Mouse (Mus musculus): ENCODE data around the gene Wwc2.

Gene Wwc2

DNA sequence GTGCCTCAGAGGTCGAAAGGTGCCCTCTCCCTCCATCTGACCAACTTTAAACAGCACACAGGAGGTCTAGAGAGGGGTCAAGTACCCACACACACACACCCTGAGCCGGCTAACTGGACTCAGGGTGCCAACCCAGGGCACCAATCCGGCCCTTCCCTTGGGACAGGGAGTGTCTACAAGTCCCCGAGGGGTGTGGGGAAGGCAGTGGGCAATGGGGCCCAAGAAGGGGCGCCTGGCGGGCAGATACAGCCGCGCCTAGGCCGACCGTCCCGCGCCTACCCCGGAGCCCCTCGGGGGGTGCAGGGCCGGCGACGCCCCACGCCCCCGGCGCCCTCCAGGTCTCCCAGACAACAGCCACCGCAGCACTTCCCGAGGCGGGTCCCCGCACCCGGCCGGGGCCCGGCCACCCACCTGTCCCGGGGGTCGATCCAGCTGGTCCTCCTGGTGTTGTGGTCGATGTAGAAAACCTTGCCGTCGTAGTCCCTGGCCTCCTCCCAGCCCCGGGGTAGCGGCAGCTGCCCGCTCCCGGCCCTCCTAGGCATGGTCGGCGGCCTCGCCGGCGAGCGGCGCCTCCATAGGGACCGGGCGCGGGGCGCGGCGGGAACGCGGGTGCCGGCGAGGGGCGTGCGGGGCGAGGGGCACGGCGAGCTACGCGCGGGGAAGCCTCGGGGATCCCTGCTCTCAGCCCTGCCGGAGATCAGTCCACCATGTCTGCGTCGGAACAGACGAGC lies 904 bp downstream of the Wwc2 start:
- DNase-seq (ENCODE audit: extremely low spot score): no peak

DNA sequence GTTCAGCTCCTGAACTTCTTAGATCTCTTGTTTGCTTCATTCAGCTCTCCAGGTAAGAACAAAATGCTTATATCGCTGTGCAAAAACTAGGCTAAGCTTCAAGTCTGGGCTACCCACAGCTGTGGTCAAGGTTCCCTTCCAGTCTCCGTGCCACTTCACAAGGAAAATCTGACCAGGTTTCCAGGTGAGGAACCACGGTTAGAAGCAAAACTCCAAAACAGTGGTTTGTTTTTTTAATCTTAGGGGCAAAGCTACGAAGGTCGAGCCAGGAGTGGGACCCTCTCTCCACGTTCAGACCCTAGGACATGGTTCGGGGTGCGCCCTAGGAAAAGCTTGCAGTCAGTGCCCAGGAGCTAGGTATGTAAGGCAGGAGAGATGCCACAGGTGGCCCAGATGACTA lies 1.5 kb downstream of the Wwc2 start:
- DNase-seq (ENCODE audit: extremely low spot score): no peak

GRCm38 (mm10) chr8:47988111-47988510 lies 2.6 kb downstream of the Wwc2 start:
- no peak for DNase-seq (ENCODE audit: extremely low spot score)

DNA sequence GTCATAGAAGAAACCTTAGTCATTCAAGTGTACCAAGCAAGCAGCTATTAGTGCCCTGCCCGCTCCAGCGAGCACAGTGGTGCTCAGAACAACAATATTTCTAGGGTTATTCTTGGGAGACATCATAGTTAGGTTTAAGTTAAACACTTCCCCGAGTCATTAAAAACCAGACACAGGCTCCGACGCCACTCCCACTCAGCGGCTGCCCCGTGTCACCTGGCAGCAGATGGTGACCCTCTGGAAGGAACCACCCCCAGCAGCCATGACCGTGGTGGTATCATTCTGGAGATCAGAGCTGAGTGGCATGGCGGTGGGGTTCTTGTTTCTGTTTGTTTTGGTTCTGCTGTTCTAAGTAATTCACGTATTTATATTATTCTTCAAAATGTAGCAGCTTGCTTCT lies 5.1 kb downstream of the Wwc2 start:
- DNase-seq (ENCODE audit: extremely low spot score): no peak

DNA sequence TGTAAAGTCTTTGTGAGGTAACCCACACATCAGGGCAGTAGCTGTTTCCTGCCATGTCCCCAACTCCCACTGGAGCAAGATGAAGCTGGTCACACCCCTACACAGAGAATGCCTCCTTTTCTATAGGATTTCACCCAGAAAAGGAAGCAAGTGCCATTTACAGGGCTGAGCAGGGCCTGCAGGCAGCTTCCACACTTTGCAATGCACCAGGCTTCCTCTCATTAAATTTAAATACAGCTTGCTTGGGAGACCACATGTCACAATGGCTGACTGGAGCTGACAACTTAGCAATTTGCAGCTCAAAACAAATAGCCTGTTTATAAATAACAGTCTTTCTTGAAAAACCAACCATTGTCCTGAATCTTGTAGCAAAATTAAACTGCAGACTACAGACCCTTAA lies 5.5 kb downstream of the Wwc2 start:
- no peak for DNase-seq (ENCODE audit: extremely low spot score)

DNA sequence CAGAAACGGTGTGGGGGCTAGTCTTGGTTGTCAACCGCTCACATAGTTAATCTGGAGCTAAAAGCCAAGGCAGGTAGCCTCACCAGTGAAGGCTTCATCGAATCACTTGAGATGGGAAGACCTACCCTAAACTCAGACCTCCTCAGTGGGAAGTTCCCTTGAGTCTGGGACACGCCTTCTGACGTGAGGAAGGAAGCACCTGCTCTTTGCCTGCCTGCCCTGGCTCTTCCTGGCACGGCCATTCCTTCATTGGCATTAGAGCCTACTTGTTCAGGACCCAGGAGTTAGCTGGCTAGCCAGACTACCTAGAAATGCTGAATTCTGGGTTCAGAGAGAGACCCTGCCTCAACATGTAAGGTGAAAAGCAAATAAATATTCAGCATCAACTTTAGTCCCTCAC lies 9.6 kb downstream of the Wwc2 start:
- no peak for DNase-seq (ENCODE audit: extremely low spot score)

- no peak for DNase-seq (ENCODE audit: extremely low spot score)
These were observed 10.8 kb downstream of the Wwc2 start for GRCm38 (mm10) chr8:47979876-47980275.

GRCm38 (mm10) chr8:47978755-47979154 lies 12.0 kb downstream of the Wwc2 start:
- DNase-seq (ENCODE audit: extremely low spot score): no peak

GRCm38 (mm10) chr8:47974963-47975314 lies 15.8 kb downstream of the Wwc2 start:
- no peak for DNase-seq (ENCODE audit: extremely low spot score)

DNA sequence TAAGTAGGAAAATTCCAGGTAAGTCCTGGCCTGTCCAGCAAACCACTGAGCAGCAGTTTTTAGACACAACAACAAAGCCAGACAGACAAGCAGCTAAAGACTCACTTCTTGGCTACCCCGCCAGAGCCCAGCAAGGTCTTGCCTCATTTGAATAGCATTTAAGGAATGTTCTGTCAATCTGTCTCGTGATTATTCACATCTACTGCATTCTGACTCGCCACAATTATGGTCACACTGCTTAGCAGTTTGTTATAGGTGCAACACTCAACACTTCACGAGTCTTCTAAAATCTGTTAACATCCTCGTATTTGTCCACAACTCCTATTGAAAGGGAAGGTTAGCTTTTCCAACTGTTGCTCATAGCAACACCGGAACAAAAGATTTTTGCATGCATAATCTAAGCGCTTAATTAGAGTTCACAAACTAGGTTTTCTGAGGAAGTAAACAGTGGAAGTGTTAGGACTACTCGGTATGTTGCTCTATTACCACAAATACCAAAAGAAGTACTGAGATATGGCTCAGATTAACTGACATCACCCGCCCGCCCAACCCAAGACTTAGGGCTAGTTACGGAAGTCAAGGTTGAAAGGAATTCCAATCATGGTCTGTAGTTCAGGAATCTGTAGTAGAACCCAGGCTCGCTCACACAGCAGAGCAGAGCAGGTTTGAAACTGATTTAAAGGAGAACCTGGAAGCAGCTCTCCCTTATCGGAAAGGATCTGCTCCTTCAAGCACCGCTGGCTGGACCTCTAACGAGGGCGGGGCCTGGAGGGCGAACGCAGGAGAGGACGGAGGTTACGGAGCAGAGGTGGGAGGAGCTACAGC lies 16.4 kb downstream of the Wwc2 start:
- DNase-seq (ENCODE audit: extremely low spot score): peak; percentile 61

- DNase-seq (ENCODE audit: extremely low spot score): no peak
These were observed 19.6 kb downstream of the Wwc2 start for GRCm38 (mm10) chr8:47971121-47971520.

DNA sequence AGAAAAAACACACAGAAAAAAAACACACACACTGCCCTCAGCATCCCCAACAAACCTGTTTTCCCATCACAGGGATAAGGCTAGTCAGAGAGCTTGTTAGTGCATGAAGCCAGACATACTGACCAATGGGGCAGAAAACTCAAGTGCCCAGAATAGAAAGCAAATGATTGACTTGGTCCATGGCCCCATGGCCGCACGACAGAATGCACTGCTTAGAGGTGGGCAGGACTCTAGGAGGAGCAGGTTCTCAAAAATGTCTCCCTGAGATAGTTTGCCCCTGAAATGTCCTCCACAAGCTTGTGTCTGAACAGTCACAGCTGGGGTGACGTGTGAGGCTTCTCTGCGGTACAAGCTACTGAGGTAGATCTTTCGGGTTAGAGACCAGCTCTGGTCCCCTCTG lies 20.1 kb downstream of the Wwc2 start:
- no peak for DNase-seq (ENCODE audit: extremely low spot score)

DNA sequence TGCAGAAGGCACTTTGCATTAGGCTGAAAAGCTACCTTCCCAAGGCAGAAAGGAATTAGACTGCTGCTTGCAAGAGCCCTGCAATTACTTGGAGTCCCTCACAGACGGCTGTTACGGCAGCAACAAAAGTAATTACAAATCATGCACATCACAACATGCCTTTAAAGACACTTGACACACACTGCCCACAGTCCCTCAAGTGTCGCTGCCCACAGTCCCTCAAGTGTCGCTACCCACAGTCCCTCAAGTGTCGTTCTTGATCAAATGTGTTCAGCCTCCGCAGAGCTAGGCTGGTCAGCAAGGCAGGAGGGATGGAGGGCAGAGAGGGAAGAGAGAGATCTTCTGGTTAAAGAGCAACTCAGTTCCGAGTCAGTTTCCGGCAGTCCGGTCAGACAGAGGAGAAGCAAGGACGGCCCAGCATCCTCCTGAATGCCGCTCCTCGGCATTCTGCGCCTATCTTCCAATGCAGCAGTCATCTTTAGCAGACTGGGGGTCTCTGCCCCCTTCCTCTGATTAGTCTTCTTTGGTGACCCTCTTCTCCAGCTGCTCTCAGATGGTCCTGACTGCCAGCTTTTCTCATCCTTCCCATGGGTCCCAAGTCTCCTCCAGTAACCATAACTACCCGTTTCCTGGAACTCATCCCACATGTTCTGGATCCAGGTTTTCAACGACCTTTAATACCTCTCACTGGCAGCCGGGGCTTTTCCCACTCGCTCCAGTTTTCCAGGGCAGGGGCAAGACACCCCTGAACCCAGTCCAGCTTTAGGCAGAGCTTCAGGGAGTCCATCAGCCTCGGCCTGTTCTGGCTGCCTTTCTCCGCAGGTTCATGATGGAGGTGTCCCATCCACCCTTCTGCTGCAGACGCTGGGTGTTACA lies 23.4 kb downstream of the Wwc2 start:
- DNase-seq (ENCODE audit: extremely low spot score): no peak

- DNase-seq (ENCODE audit: extremely low spot score): no peak
These were observed 28.2 kb downstream of the Wwc2 start for GRCm38 (mm10) chr8:47962484-47962883.

- no peak for DNase-seq (ENCODE audit: extremely low spot score)
These were observed 28.7 kb downstream of the Wwc2 start for GRCm38 (mm10) chr8:47962005-47962404.

DNA sequence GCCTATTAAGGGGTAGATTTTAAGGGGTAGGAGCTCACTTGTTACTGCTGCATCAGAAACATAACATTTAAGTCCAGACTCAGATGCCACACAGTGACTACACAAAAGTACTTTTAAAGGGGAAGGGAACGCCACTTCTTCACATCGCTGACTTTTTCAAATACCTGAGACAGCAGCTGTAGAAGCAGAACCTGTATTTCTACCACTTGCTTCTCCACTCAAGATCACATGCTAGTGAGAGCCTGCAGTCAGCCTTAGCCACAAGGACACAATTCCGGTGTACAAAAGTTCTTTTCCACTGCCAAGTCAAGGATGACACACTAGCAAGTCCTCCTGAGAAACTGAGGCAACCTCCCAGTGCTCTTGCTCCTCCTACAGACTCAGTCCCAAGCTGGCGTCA lies 33.2 kb downstream of the Wwc2 start:
- no peak for DNase-seq (ENCODE audit: extremely low spot score)

DNA sequence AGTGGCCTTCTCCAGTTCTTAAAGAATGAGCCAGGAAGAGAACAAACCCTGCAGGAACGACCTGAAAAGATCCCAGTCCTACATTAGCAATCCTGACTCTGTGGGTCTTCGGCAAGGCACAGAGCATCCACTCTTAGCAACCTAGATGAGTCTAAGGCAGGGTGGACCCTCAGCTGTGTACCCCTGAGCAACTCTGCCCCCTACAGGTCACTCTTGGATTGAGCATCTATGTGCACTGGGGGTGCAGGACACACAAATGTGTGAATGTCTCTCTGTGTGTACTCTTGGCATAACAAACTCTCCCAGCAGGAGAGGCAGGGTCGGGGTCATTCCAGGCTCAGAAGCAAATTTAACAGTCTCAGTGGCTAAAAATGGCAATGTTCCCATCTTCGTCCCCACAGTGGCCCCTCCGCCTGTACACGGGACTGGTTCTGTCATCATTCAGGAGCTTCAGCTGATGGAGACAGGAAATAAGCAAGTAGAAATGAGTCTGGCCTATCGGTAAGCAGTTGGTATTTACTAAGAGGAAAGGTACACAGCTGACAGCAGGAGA lies 39.3 kb downstream of the Wwc2 start:
- DNase-seq (ENCODE audit: extremely low spot score): no peak

GRCm38 (mm10) chr8:47948836-47949235 lies 41.9 kb downstream of the Wwc2 start:
- no peak for DNase-seq (ENCODE audit: extremely low spot score)

GRCm38 (mm10) chr8:47947672-47948618 lies 42.8 kb downstream of the Wwc2 start:
- DNase-seq (ENCODE audit: extremely low spot score): no peak

- no peak for DNase-seq (ENCODE audit: extremely low spot score)
These were observed 47.7 kb downstream of the Wwc2 start for GRCm38 (mm10) chr8:47943049-47943448.

- DNase-seq (ENCODE audit: extremely low spot score): no peak
These were observed 49.7 kb downstream of the Wwc2 start for GRCm38 (mm10) chr8:47941028-47941427.

All from embryo, embryonic 9.5 days (tissue).